In genomic region chr17:32235534-32236191, GRCm38 (mm10) we compare ENCODE assay signal across 8 mouse cellular contexts. TPM values are rescaled to one million over a fixed set of nuclear protein-coding genes. Genes with fewer than 3 reads are reported as not detected.
DNase-seq lines count a peak whose midpoint lies in the region; ATAC-seq lines count a peak whose summit lies in the region.

No protein-coding gene starts in this region.

- no peak overlapping the region for H3K4me3 ChIP-seq in limb, embryonic 11.5 days (ENCODE audit: low read depth, low read length)
- no peak overlapping the region for H3K4me3 ChIP-seq in limb, embryonic 10.5 days
- no peak overlapping the region for H3K4me3 ChIP-seq in forebrain, embryonic 12.5 days (replicated peaks)
- H3K4me3 ChIP-seq in heart, embryonic 15.5 days: no peak overlapping the region
- no peak overlapping the region for H3K4me3 ChIP-seq in lung, embryonic 16.5 days (ENCODE audit: low read length)

- DNase-seq in limb, embryonic 11.5 days (ENCODE audit: low spot score): peak; percentile 36
- no peak for DNase-seq in limb, embryonic 10.5 days (ENCODE audit: low spot score)
- peak; percentile 31 to 65 for DNase-seq in kidney, postnatal 36 days
- peak; percentile 87 to 88 for DNase-seq in right cerebral cortex, postnatal 10 days (ENCODE audit: low spot score in 2 of 2)

- H3K9me3 ChIP-seq in limb, embryonic 11.5 days (ENCODE audit: control insufficient read depth, low read length): no peaks in the 10 kb centered on the region
- H3K9me3 ChIP-seq in limb, embryonic 10.5 days (replicated peaks): no peaks in the 10 kb centered on the region
- no peaks in the 10 kb centered on the region for H3K9me3 ChIP-seq in forebrain, embryonic 12.5 days
- H3K9me3 ChIP-seq in heart, embryonic 15.5 days (replicated peaks): no peaks in the 10 kb centered on the region
- no peaks in the 10 kb centered on the region for H3K9me3 ChIP-seq in lung, embryonic 16.5 days (ENCODE audit: control insufficient read depth, low read length)

- WGBS in limb, embryonic 11.5 days: 74% methylated on average over 5 of the region's 5 CpGs
- WGBS in limb, embryonic 10.5 days: 80% methylated on average over 5 of the region's 5 CpGs
- WGBS in forebrain, embryonic 12.5 days: 58% methylated on average over 5 of the region's 5 CpGs
- whole genome bisulfite sequencing in heart, embryonic 15.5 days: 49% methylated on average over 5 of the region's 5 CpGs
- 64% methylated on average over 5 of the region's 5 CpGs for WGBS in lung, embryonic 16.5 days

- ATAC-seq in limb, embryonic 11.5 days (ENCODE audit: insufficient number of reproducible peaks, low FRiP score, low TSS enrichment, low read depth): no peak
- no peak; the same call in 1 of the 2 replicates for ATAC-seq in forebrain, embryonic 12.5 days (ENCODE audit: low FRiP score)
- peak; percentile 55; the same call in 1 of the 2 replicates for ATAC-seq in heart, embryonic 15.5 days (replicated peaks; ENCODE audit: insufficient number of reproducible peaks, insufficient read depth, low FRiP score, low read depth)
- peak; percentile 77 for ATAC-seq in lung, embryonic 16.5 days (ENCODE audit: low read depth)
- ATAC-seq in inflammation-experienced regulatory T-cells, adult 6 months: no peak

- H3K27me3 ChIP-seq in limb, embryonic 11.5 days (ENCODE audit: control insufficient read depth, insufficient read depth, low read length): no peaks in the 10 kb centered on the region
- no peaks in the 10 kb centered on the region for H3K27me3 ChIP-seq in limb, embryonic 10.5 days (ENCODE audit: low read depth, poor library complexity, severe bottlenecking)
- no peaks in the 10 kb centered on the region for H3K27me3 ChIP-seq in forebrain, embryonic 12.5 days
- no peaks in the 10 kb centered on the region for H3K27me3 ChIP-seq in heart, embryonic 15.5 days
- H3K27me3 ChIP-seq in lung, embryonic 16.5 days (ENCODE audit: control insufficient read depth, insufficient read depth, low read depth, low read length): no peaks in the 10 kb centered on the region

- H3K27ac ChIP-seq in limb, embryonic 11.5 days (replicated peaks; ENCODE audit: low read depth, low read length): no peak overlapping the region
- H3K27ac ChIP-seq in limb, embryonic 10.5 days: no peak overlapping the region
- H3K27ac ChIP-seq in forebrain, embryonic 12.5 days: peak overlapping the region; percentile 70
- H3K27ac ChIP-seq in heart, embryonic 15.5 days: peak overlapping the region; percentile 52
- peak overlapping the region; percentile 41 for H3K27ac ChIP-seq in lung, embryonic 16.5 days (ENCODE audit: low read length)

- no peaks in the 10 kb centered on the region for H3K36me3 ChIP-seq in limb, embryonic 11.5 days (ENCODE audit: control insufficient read depth, insufficient read depth, low read length)
- peaks cover 23% of the 10 kb centered on the region for H3K36me3 ChIP-seq in limb, embryonic 10.5 days
- peaks cover 9% of the 10 kb centered on the region; the same call in 1 of the 2 replicates for H3K36me3 ChIP-seq in forebrain, embryonic 12.5 days (replicated peaks)
- H3K36me3 ChIP-seq in heart, embryonic 15.5 days: 0 out of 2 replicates have a peak, but pooled peaks cover 2% of the 10 kb centered on the region
- no peaks in the 10 kb centered on the region for H3K36me3 ChIP-seq in lung, embryonic 16.5 days (ENCODE audit: control insufficient read depth, insufficient read depth, low read length)

- no peak overlapping the region for H3K9ac ChIP-seq in limb, embryonic 11.5 days (ENCODE audit: low read length)
- H3K9ac ChIP-seq in forebrain, embryonic 12.5 days: no peak overlapping the region
- no peak overlapping the region for H3K9ac ChIP-seq in heart, embryonic 15.5 days
- H3K9ac ChIP-seq in lung, embryonic 16.5 days (ENCODE audit: low read length): no peak overlapping the region

- H3K4me1 ChIP-seq in limb, embryonic 11.5 days (ENCODE audit: control insufficient read depth, insufficient read depth, low read length): peaks cover 3% of the 10 kb centered on the region; the same call in 1 of the 2 replicates
- peaks cover 17% of the 10 kb centered on the region for H3K4me1 ChIP-seq in limb, embryonic 10.5 days
- H3K4me1 ChIP-seq in forebrain, embryonic 12.5 days: peaks cover 8% of the 10 kb centered on the region
- peaks cover 44% of the 10 kb centered on the region for H3K4me1 ChIP-seq in heart, embryonic 15.5 days (replicated peaks)
- peaks cover 9% of the 10 kb centered on the region for H3K4me1 ChIP-seq in lung, embryonic 16.5 days (replicated peaks; ENCODE audit: control insufficient read depth, insufficient read depth, low read length)

- H3K4me2 ChIP-seq in limb, embryonic 11.5 days (ENCODE audit: low read depth, severe bottlenecking): no peak overlapping the region
- H3K4me2 ChIP-seq in forebrain, embryonic 12.5 days: no peak overlapping the region
- H3K4me2 ChIP-seq in heart, embryonic 15.5 days: no peak overlapping the region
- H3K4me2 ChIP-seq in lung, embryonic 16.5 days (ENCODE audit: low read depth, low read length): no peak overlapping the region

RNA-seq across cellular contexts. Expression of gene Ephx3, which starts 46.3 kb away (rescaled TPM):
- polyA plus RNA-seq in limb, embryonic 11.5 days (2014; fragmentation: Nextera tagmentation; extraction: Ambion mirVana): 0.16 TPM in 1 of 2 replicates, not detected in the other
- 0.11 TPM in 1 of 2 replicates, not detected in the other for polyA plus RNA-seq in limb, embryonic 10.5 days (2016; fragmentation: Nextera tagmentation; extraction: Ambion mirVana)
- 0.15 TPM in 1 of 2 replicates, not detected in the other for polyA plus RNA-seq in forebrain, embryonic 12.5 days (2016; fragmentation: Nextera tagmentation; extraction: Ambion mirVana)
- 0.30 and 0.34 TPM in 2 replicates for polyA plus RNA-seq in heart, embryonic 15.5 days (2015; fragmentation: Nextera tagmentation; extraction: Ambion mirVana)
- 0.21 and 0.24 TPM in 2 replicates for polyA plus RNA-seq in lung, embryonic 16.5 days (2015; fragmentation: Nextera tagmentation; extraction: Ambion mirVana)
- under 1 TPM in 2 of 3 experiments, not detected in 1; 0.15 to 0.23 TPM for polyA plus RNA-seq in inflammation-experienced regulatory T-cells, adult 6 months (2017; shearing (Covaris generic))

RNA-seq across cellular contexts. Expression of gene Brd4, which starts 48.9 kb away (rescaled TPM):
- polyA plus RNA-seq in limb, embryonic 11.5 days (2014; fragmentation: Nextera tagmentation; extraction: Ambion mirVana): 124 and 140 TPM in 2 replicates
- 132 and 134 TPM in 2 replicates for polyA plus RNA-seq in limb, embryonic 10.5 days (2016; fragmentation: Nextera tagmentation; extraction: Ambion mirVana)
- 103 and 112 TPM in 2 replicates for polyA plus RNA-seq in forebrain, embryonic 12.5 days (2016; fragmentation: Nextera tagmentation; extraction: Ambion mirVana)
- polyA plus RNA-seq in heart, embryonic 15.5 days (2015; fragmentation: Nextera tagmentation; extraction: Ambion mirVana): 48.8 and 66.7 TPM in 2 replicates
- polyA plus RNA-seq in lung, embryonic 16.5 days (2015; fragmentation: Nextera tagmentation; extraction: Ambion mirVana): 70.6 and 83.2 TPM in 2 replicates
- polyA plus RNA-seq in inflammation-experienced regulatory T-cells, adult 6 months (2017; shearing (Covaris generic)): 10 to 100 TPM; 58.7 to 77.4 (median 72.6) TPM

Comparison
In these comparisons a context has a peak if more than half of its experiments do, and no peak if none do; other contexts are left out.
1. ATAC-seq: peak in heart, embryonic 15.5 days (single experiment) and lung, embryonic 16.5 days (single experiment); none in limb, embryonic 11.5 days (single experiment), forebrain, embryonic 12.5 days (single experiment) and inflammation-experienced regulatory T-cells, adult 6 months (single experiment).
2. H3K27ac ChIP-seq: peak in forebrain, embryonic 12.5 days (single experiment), heart, embryonic 15.5 days (single experiment) and lung, embryonic 16.5 days (single experiment); none in limb, embryonic 11.5 days (single experiment) and limb, embryonic 10.5 days (single experiment).